Comparison of ENCODE assay signal across 10 mouse cellular contexts in the genomic region with DNA sequence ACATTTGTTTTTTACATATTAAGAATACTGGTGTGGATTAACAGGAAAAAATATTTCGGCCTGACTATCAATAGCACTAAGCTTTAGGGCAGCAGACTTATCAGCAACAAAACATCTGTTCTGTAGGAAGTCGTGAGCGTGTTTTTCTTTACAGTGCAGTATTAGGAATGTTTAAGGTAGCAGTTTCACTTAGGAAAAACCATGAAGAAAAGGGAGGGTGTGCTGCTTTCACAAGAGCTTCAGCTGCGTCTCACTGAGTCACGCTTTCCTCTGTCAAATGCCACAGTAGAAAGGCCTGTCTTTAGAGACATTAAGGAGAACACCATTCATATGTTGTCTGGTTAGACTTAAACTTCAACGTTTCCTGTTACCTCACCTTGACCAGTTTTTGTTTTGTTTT. TPM values are rescaled to one million over a fixed set of nuclear protein-coding genes. Genes with fewer than 3 reads are reported as not detected.
DNase-seq lines count a peak whose midpoint lies in the region; ATAC-seq and TF ChIP-seq lines count a peak whose summit lies in the region.
"Had no signal": no experiment of that assay in that cellular context is flagged by ENCODE, and none has a peak within 500 bp of the region (broad histone marks: within the 10 kb centered on the region; RNA-seq: fewer than 3 reads in every experiment).

No protein-coding gene starts in this region.

- H3K27me3 ChIP-seq in stomach, embryonic 16.5 days (ENCODE audit: control insufficient read depth, insufficient read depth, low read length) = no peaks in the 10 kb centered on the region
- no peaks in the 10 kb centered on the region for H3K27me3 ChIP-seq in midbrain, embryonic 13.5 days

- H3K27ac ChIP-seq in stomach, embryonic 16.5 days (ENCODE audit: low read length) = peak overlapping the region; percentile 34; the same call in 1 of the 2 replicates
- H3K27ac ChIP-seq in midbrain, embryonic 13.5 days = no peak overlapping the region
- H3K27ac ChIP-seq: midbrain, embryonic 10.5 days had no signal

- peaks cover under 1% of the 10 kb centered on the region; the same call in 1 of the 2 replicates for H3K36me3 ChIP-seq in stomach, embryonic 16.5 days (ENCODE audit: control insufficient read depth, insufficient read depth, low read length)
- peaks cover 4% of the 10 kb centered on the region for H3K36me3 ChIP-seq in midbrain, embryonic 13.5 days

- H3K4me1 ChIP-seq in lung, adult 2 months (ENCODE audit: control insufficient read depth, insufficient read depth, low read length) = peaks cover 19% of the 10 kb centered on the region
- H3K4me1 ChIP-seq in stomach, embryonic 16.5 days (ENCODE audit: control insufficient read depth, insufficient read depth, low read length) = peaks cover 2% of the 10 kb centered on the region; the same call in 1 of the 2 replicates
- H3K4me1 ChIP-seq in midbrain, embryonic 13.5 days (replicated peaks) = peaks cover 6% of the 10 kb centered on the region

- no peak for ATAC-seq in stomach, embryonic 16.5 days (ENCODE audit: insufficient read depth, low FRiP score)
- no peak for ATAC-seq in midbrain, embryonic 13.5 days

- no peak for TF ChIP-seq CTCF in lung, adult 2 months (IDR thresholded peaks at IDR 0.05; ENCODE audit: insufficient read depth, low read length)

- H3K9ac ChIP-seq in stomach, embryonic 16.5 days (ENCODE audit: low read length) = no peak overlapping the region
- no peak overlapping the region for H3K9ac ChIP-seq in midbrain, embryonic 13.5 days (replicated peaks)

- no peak for TF ChIP-seq POLR2A in lung, adult 2 months (IDR thresholded peaks at IDR 0.05; ENCODE audit: borderline replicate concordance, extremely low read depth, low read depth, low read length)

- H3K4me3 ChIP-seq in lung, adult 2 months (replicated peaks; ENCODE audit: extremely low read depth, low read depth, low read length) = no peak overlapping the region
- H3K4me3 ChIP-seq in stomach, embryonic 16.5 days (replicated peaks; ENCODE audit: low read length) = no peak overlapping the region
- H3K4me3 ChIP-seq in midbrain, embryonic 13.5 days (replicated peaks) = no peak overlapping the region
- H3K4me3 ChIP-seq: midbrain, embryonic 10.5 days had no signal

- DNase-seq in embryo, embryonic 10 days (ENCODE audit: low spot score) = peak; percentile 23
- DNase-seq in embryo, embryonic 9.5 days (ENCODE audit: extremely low spot score) = no peak
- DNase-seq in lung, postnatal 25 days (ENCODE audit: low spot score) = peak; percentile 23
- no peak for DNase-seq in lung, adult 2 months
- peak; percentile 70 for DNase-seq in induced T-regulatory cell, adult 2 months (ENCODE audit: low read depth)
- DNase-seq in yolk sac, embryonic 10.5 days (ENCODE audit: low spot score) = no peak
- DNase-seq: right cerebral cortex, postnatal 4 days had no signal

- H3K4me2 ChIP-seq in stomach, embryonic 16.5 days (ENCODE audit: low read depth, low read length) = peak overlapping the region; percentile 21; the same call in 1 of the 2 replicates
- H3K4me2 ChIP-seq in midbrain, embryonic 13.5 days (replicated peaks) = no peak overlapping the region

- no peaks in the 10 kb centered on the region for H3K9me3 ChIP-seq in stomach, embryonic 16.5 days (replicated peaks; ENCODE audit: control insufficient read depth, low read length)
- H3K9me3 ChIP-seq in midbrain, embryonic 13.5 days = no peaks in the 10 kb centered on the region
- H3K9me3 ChIP-seq: midbrain, embryonic 10.5 days had no signal

- WGBS in lung, adult 2 months = 10% methylated on average over 6 of the region's 6 CpGs
- 33% methylated on average over 6 of the region's 6 CpGs for WGBS in stomach, embryonic 16.5 days
- 71% methylated on average over 6 of the region's 6 CpGs for WGBS in midbrain, embryonic 13.5 days

RNA-seq across cellular contexts. Expression of a gene that starts 5.1 kb away (rescaled TPM):
- polyA plus RNA-seq in lung, adult 2 months (2012; rRNA removed) = 16.0 and 21.1 TPM in 2 replicates
- 42.0 and 42.7 TPM in 2 replicates for polyA plus RNA-seq in stomach, embryonic 16.5 days (2015; fragmentation: Nextera tagmentation; extraction: Ambion mirVana)
- polyA plus RNA-seq in midbrain, embryonic 13.5 days (2015; fragmentation: Nextera tagmentation; extraction: Ambion mirVana) = 27.0 and 30.6 TPM in 2 replicates

Comparison
In these comparisons a context has a peak if more than half of its experiments do, and no peak if none do; other contexts are left out.
1. DNase-seq: peak in embryo, embryonic 10 days (single experiment), lung, postnatal 25 days (single experiment) and induced T-regulatory cell, adult 2 months (single experiment); none in embryo, embryonic 9.5 days (single experiment), lung, adult 2 months (single experiment) and yolk sac, embryonic 10.5 days (single experiment).